Mouse (Mus musculus) monocyte, adult 2 months (primary cell): Measurements from ENCODE around the gene Cd37.
"Not testable (repeated sequence)": the region's sequence is repeated elsewhere in the genome, so short reads cannot be mapped to it uniquely, and the experiment has no call there.

Source experiments
- DNase-seq, 2 experiments: peaks; one replicate each; pipeline ENCODE4 v3.0.0; 2022; ENCODE audit warnings: low spot score in 2 of 2, low read depth in 1 of 2

Cd37 gene

DNA sequence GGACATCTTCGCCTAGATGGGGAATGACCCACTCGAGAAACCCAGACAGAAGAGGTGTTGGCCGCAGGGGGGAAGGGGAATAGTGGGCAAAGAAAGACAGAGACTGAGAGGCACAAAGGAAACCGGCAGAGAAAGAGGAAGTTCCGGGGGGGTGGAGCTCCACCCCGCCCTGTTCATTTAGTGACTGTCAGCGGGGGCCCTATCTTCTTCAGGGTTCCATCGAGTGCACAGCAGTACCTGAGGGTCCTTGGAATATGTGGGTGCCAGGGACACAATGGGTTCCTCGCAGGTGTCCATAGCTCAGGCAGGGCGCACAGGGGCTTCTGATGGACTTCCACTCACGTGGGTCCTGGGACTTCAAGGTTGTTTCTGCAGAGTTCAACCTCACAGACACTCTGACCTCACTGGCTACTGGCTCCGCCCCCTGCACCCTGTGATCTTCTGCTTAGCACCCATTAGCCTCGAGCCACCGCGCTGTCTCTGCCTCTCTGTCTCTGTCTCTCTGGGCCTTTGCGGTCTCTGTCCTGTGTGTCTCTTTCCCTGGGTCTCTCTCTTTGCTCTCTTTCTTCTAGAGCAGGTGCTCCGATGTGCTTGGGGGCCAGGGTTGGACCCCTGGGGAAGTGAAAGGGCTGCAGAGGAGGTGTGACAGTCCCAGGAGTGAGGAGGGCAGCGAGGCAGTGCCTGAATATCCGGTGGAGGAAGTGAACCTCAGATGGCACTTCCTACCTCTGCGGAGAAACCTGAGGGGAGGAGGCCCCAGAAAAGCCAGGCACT lies at the start of gene Cd37:
TSS of gene Cd37 (minus strand) at position 393 of the 774 bp plus-strand sequence.
- DNase-seq = peak; percentile 55 to 81

GRCm38 (mm10) chr7:45286486-45286885 lies 47.6 kb upstream of the Cd37 start:
- no peak for DNase-seq

- peak; percentile 51 to 80 for DNase-seq
These were observed 38.3 kb upstream of the Cd37 start, which contains the start of gene Slc6a21 for GRCm38 (mm10) chr7:45277136-45277760. TSS of gene Slc6a21 (plus strand) at chr7:45277513.

GRCm38 (mm10) chr7:45273672-45274071 lies 34.8 kb upstream of the Cd37 start:
- no peak for DNase-seq

GRCm38 (mm10) chr7:45272786-45273412 lies 34.0 kb upstream of the Cd37 start:
- no peak for DNase-seq

DNA sequence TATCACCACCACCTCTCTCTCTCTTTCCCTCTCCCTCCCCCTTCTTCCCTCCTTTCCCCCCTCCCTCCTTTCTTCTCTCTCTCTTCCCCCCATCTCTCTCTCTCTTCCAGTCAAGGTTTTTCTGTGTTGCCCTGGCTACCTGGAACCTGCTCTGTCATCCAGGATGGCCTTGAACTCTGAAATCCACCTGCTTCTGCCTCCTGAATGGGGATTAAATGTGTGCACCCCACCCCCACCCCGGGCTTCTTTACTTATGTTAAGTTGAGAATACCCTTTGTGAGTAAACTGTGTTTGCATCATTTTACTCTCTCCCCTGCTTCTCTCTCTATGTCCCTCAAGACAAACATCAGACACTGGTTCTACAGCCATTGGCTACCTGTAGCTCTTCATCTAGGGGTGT lies 26.6 kb upstream of the Cd37 start:
- DNase-seq = no peak

DNA sequence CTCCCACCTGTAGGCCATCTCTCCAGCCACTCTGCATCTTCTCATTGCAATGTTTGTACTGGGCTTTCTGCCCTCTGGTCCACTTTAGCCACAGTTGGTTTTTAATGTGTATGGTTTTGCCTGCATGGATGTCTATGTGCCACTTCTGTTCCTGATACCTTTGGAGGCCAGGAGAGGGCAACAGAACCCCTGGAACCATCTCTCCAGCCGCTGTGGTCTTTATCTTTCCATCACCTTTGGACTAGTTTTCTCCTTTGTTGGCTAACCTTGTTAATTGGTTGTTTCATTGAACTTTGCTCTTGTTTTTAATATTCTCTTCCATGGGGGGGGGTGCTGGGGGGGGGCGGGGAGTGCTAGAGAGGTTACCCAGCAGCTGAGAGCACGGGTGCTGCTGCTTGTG lies 25.4 kb upstream of the Cd37 start:
- no peak for DNase-seq

GRCm38 (mm10) chr7:45263006-45263607 lies 24.2 kb upstream of the Cd37 start:
- no peak for DNase-seq

DNA sequence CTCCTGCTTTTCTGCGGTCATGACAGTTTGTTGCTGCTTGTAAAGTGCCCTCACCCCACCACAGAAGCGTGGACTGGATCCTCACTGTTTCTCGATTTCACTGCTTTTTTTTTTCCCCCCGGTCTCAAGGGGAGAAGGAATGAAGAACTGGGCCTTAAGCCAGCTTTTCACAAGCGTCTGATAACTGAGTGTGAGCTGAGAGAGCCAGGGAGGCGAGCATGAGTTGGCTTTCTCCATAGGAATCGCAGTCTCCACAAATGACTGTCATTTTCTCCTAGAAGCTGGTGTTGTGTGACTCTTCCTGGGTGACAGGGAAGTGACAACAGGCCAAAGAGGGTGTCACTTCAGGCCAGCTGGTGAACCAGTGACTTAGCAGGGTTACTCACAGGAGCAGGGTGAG lies 23.4 kb upstream of the Cd37 start:
- no peak for DNase-seq

GRCm38 (mm10) chr7:45259281-45259680 lies 20.4 kb upstream of the Cd37 start:
- no peak for DNase-seq

GRCm38 (mm10) chr7:45257063-45257840 lies 18.3 kb upstream of the Cd37 start:
- DNase-seq = no peak

DNA sequence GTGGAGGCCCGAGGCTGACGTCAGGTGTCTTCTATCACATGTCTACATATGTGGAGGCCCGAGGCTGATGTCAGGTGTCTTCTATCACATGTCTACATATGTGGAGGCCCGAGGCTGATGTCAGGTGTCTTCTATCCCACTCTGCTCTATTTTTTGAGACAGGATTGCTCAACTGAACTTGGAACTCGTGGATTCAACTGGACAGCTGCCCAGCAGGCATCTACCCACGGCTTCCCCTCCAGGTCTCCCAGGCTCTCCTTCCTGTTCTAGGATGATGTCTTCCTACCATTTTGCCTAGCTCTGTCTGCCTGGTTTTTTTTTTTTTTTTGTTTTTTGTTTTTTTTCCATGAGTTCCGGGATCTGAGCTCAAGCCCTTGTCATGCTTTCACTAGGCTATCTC lies 16.9 kb upstream of the Cd37 start:
- DNase-seq = not testable (repeated sequence)

- DNase-seq = no peak
These were observed 14.9 kb upstream of the Cd37 start for GRCm38 (mm10) chr7:45253806-45254205.

GRCm38 (mm10) chr7:45247666-45248065 lies 8.8 kb upstream of the Cd37 start:
- DNase-seq = no peak

DNA sequence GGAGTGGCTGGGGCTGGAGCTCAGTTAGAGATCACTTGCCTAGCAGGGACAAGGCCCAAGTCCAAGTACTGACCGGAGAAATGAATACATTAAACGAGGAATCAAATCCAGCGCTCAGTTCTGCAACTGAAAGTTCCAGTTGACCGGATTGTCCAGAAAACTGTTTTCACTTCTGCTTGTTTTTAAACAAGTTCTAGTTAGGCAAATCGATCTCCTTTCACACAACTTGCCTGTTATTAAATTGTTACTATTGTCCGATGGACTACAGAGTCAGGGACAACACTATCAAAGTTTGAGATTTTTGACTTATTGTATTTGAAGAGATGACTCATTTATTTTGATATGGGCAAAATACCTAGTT lies 2.5 kb upstream of the Cd37 start:
- DNase-seq = no peak

- no peak for DNase-seq
These were observed 1.9 kb upstream of the Cd37 start, which contains the start of gene Slc6a16 for GRCm38 (mm10) chr7:45240633-45241388. TSS of gene Slc6a16 (plus strand) at chr7:45241085.

GRCm38 (mm10) chr7:45240109-45240508 lies 1.2 kb upstream of the Cd37 start:
- no peak for DNase-seq

- peak; percentile 33 to 42 for DNase-seq
These were observed 892 bp downstream of the Cd37 start for GRCm38 (mm10) chr7:45237747-45238699.

GRCm38 (mm10) chr7:45235656-45236180 lies 3.2 kb downstream of the Cd37 start:
- DNase-seq = no peak
